Mouse (Mus musculus): ENCODE measurements at regions not wholly inside any gene's neighbourhood (a gene's known extent, or its start where the extent isn't known, plus 50 kb on each side); places are given as distances from the start of the nearest gene placed in this dataset.

DNA sequence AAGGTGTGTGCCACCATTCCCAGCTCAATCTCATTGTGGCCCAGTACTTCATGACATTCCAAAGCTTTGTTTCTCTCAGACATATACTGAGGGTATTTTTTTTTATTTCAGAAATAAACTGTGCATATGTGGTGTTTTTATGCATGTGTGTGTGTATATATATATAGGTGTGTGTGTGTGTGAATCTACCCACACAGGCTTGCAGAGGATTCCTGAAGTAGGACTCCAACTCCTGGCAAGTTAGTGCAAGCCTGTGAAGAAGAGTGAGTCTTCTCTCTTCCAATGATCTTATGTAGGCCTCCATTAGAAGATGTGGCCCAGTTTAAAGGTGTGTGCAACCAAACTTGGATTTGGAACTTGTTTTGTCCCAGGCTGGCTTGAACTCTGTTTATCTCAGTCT, 328.9 kb upstream of the Rspo3 start:
- TF ChIP-seq USF1 (IDR thresholded peaks at IDR 0.05; ENCODE audit: low read depth, low read length) (no peak), EP300 (IDR thresholded peaks at IDR 0.05; ENCODE audit: low read length) (no peak), CTCF (conservative IDR thresholded peaks at IDR 0.05 in 1 of 2, IDR thresholded peaks at IDR 0.05 in 1 of 2; ENCODE audit: low read depth in 2 of 2, low read length in 2 of 2) (no peak), USF2 (conservative IDR thresholded peaks at IDR 0.05; ENCODE audit: low read depth, low read length) (no peak), TCF12 (IDR thresholded peaks at IDR 0.05; ENCODE audit: low read depth, low read length) (no peak), POLR2A (IDR thresholded peaks at IDR 0.05; ENCODE audit: low read depth, low read length) (no peak), MAFK (IDR thresholded peaks at IDR 0.05; ENCODE audit: insufficient replicate concordance, low read length) (no peak), ZMIZ1 (IDR thresholded peaks at IDR 0.05; ENCODE audit: low read depth, low read length) (no peak), HCFC1 (IDR thresholded peaks at IDR 0.05; ENCODE audit: low read depth, low read length) (no peak)
